Mouse (Mus musculus): ENCODE results near the gene 1700017N19Rik. TPM values are rescaled to one million over a fixed set of nuclear protein-coding genes. Genes with fewer than 3 reads are reported as not detected.

1700017N19Rik gene
- polyA plus RNA-seq, 1 experiment from 2014 or later = not detected

Other genes starting within 250 kb of the 1700017N19Rik start
- gene Gm4302, start 249.6 kb upstream of the 1700017N19Rik start, polyA plus RNA-seq (2015; fragmentation: Nextera tagmentation; extraction: Ambion mirVana) = not detected in 2 replicates
- not detected in 2 replicates for gene Gm4303, start 244.5 kb upstream of the 1700017N19Rik start, polyA plus RNA-seq (2015; fragmentation: Nextera tagmentation; extraction: Ambion mirVana)
- not detected in 2 replicates for gene Gm4305, start 239.4 kb upstream of the 1700017N19Rik start, polyA plus RNA-seq (2015; fragmentation: Nextera tagmentation; extraction: Ambion mirVana)
- not detected in 2 replicates for gene Gm4307, start 229.1 kb upstream of the 1700017N19Rik start, polyA plus RNA-seq (2015; fragmentation: Nextera tagmentation; extraction: Ambion mirVana)
- not detected in 2 replicates for gene Gm4312, start 207.9 kb upstream of the 1700017N19Rik start, polyA plus RNA-seq (2015; fragmentation: Nextera tagmentation; extraction: Ambion mirVana)
- 24.6 and 27.3 TPM in 2 replicates for gene Tmtc3, start 103.1 kb upstream of the 1700017N19Rik start, polyA plus RNA-seq (2015; fragmentation: Nextera tagmentation; extraction: Ambion mirVana)
- 5.5 and 5.7 TPM in 2 replicates for gene Cep290, start 102.9 kb upstream of the 1700017N19Rik start, polyA plus RNA-seq (2015; fragmentation: Nextera tagmentation; extraction: Ambion mirVana)
- gene 4930430F08Rik, start 61 bp upstream of the 1700017N19Rik start, polyA plus RNA-seq (2015; fragmentation: Nextera tagmentation; extraction: Ambion mirVana) = 8.5 and 11.6 TPM in 2 replicates

Data from kidney, embryonic 15.5 days (tissue).